Mouse (Mus musculus): ENCODE results near the gene Stk38. TPM values are rescaled to one million over a fixed set of nuclear protein-coding genes. Genes with fewer than 3 reads are reported as not detected.

The Stk38 gene
- total RNA-seq, 1 experiment from 2014 or later = 412 TPM

- ATAC-seq (ENCODE audit: extremely low read depth, insufficient number of reproducible peaks, low FRiP score, poor library complexity, severe bottlenecking) = peak; percentile 58; the same call in 1 of the 2 replicates
These were observed 71.0 kb downstream of the Stk38 start for GRCm38 (mm10) chr17:28936622-28937345.

GRCm38 (mm10) chr17:28936133-28936532 lies 71.7 kb downstream of the Stk38 start:
- no peak for ATAC-seq (ENCODE audit: extremely low read depth, insufficient number of reproducible peaks, low FRiP score, poor library complexity, severe bottlenecking)

GRCm38 (mm10) chr17:28934120-28934916 lies 73.5 kb downstream of the Stk38 start:
- ATAC-seq (ENCODE audit: extremely low read depth, insufficient number of reproducible peaks, low FRiP score, poor library complexity, severe bottlenecking) = no peak

- ATAC-seq (ENCODE audit: extremely low read depth, insufficient number of reproducible peaks, low FRiP score, poor library complexity, severe bottlenecking) = no peak
These were observed 75.5 kb downstream of the Stk38 start for GRCm38 (mm10) chr17:28932274-28932673.

GRCm38 (mm10) chr17:28931436-28932211 lies 76.2 kb downstream of the Stk38 start:
- ATAC-seq (ENCODE audit: extremely low read depth, insufficient number of reproducible peaks, low FRiP score, poor library complexity, severe bottlenecking) = no peak

GRCm38 (mm10) chr17:28930392-28931074 lies 77.3 kb downstream of the Stk38 start:
- no peak for ATAC-seq (ENCODE audit: extremely low read depth, insufficient number of reproducible peaks, low FRiP score, poor library complexity, severe bottlenecking)

GRCm38 (mm10) chr17:28929369-28929768 lies 78.4 kb downstream of the Stk38 start:
- ATAC-seq (ENCODE audit: extremely low read depth, insufficient number of reproducible peaks, low FRiP score, poor library complexity, severe bottlenecking) = no peak

- ATAC-seq (ENCODE audit: extremely low read depth, insufficient number of reproducible peaks, low FRiP score, poor library complexity, severe bottlenecking) = no peak
These were observed 79.8 kb downstream of the Stk38 start for GRCm38 (mm10) chr17:28928004-28928403.

GRCm38 (mm10) chr17:28926866-28927635 lies 80.7 kb downstream of the Stk38 start:
- ATAC-seq (ENCODE audit: extremely low read depth, insufficient number of reproducible peaks, low FRiP score, poor library complexity, severe bottlenecking) = peak; percentile 42; the same call in 1 of the 2 replicates

GRCm38 (mm10) chr17:28926380-28926779 lies 81.4 kb downstream of the Stk38 start:
- peak; percentile 61 for ATAC-seq (ENCODE audit: extremely low read depth, insufficient number of reproducible peaks, low FRiP score, poor library complexity, severe bottlenecking)

- ATAC-seq (ENCODE audit: extremely low read depth, insufficient number of reproducible peaks, low FRiP score, poor library complexity, severe bottlenecking) = no peak
These were observed 82.7 kb downstream of the Stk38 start for GRCm38 (mm10) chr17:28924957-28925595.

- ATAC-seq (ENCODE audit: extremely low read depth, insufficient number of reproducible peaks, low FRiP score, poor library complexity, severe bottlenecking) = no peak
These were observed 85.7 kb downstream of the Stk38 start for GRCm38 (mm10) chr17:28922096-28922495.

- ATAC-seq (ENCODE audit: extremely low read depth, insufficient number of reproducible peaks, low FRiP score, poor library complexity, severe bottlenecking) = no peak
These were observed 86.7 kb downstream of the Stk38 start for GRCm38 (mm10) chr17:28921086-28921485.

Other genes with a start within 250 kb of the Stk38 start
- 21.1 and 22.0 TPM in 2 replicates for gene Mapk13, start 238.7 kb downstream of the Stk38 start, total RNA-seq (2017)
- gene Brpf3, start 206.9 kb downstream of the Stk38 start, total RNA-seq (2017) = 14.2 and 20.8 TPM in 2 replicates
- gene Pnpla1, start 149.6 kb downstream of the Stk38 start, total RNA-seq (2017) = 0.25 TPM in 1 of 2 replicates, not detected in the other
- gene 4930539E08Rik, start 92.7 kb downstream of the Stk38 start, total RNA-seq (2017) = 0.12 and 0.23 TPM in 2 replicates
- gene Pxt1, start 64.2 kb downstream of the Stk38 start, total RNA-seq (2017) = not detected in 2 replicates
- gene Kctd20, start 56.0 kb downstream of the Stk38 start, total RNA-seq (2017) = 117 and 123 TPM in 2 replicates
- 576 and 624 TPM in 2 replicates for gene Srsf3, start 24.6 kb upstream of the Stk38 start, total RNA-seq (2017)
- 1.3 and 2.1 TPM in 2 replicates for gene Cdkn1a, start 83.0 kb upstream of the Stk38 start, total RNA-seq (2017)
- gene Rab44, start 106.2 kb upstream of the Stk38 start, total RNA-seq (2017) = 92.5 and 114 TPM in 2 replicates
- 1.4 and 1.8 TPM in 2 replicates for gene Cpne5, start 230.2 kb upstream of the Stk38 start, total RNA-seq (2017)

Measured in neutrophil, adult 5-6 weeks (primary cell).